Mouse (Mus musculus): ENCODE data around the gene Ablim2. TPM values are rescaled to one million over a fixed set of nuclear protein-coding genes. Genes with fewer than 3 reads are reported as not detected.

Ablim2 gene
- polyA plus RNA-seq, 1 experiment from 2014 or later = 5.7 TPM

DNA sequence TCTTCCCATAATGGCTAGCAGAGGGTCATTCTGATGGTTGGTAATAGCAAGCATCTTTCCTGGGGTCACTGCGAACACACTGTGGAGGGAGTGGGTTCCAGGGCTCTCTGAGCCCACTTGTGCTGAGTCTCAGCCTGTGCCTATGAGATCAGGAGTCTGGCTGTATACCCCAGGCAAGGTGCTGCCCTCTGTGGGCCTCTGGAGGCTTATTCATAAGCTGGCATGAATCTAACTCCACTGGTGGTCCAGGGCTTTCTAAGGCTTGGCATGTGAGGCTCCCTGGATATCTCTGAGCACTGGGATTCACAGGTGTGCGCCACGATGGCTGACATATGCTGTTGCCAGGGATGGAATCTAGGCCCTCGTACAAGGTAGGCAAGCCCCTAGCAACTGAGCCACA, 76.2 kb downstream of the Ablim2 start:
- no peak for ATAC-seq
- Histone ChIP-seq H3K4me3 (ENCODE audit: low read length) (no peak overlapping the region), H3K36me3 (ENCODE audit: control insufficient read depth, insufficient read depth, low read length) (no peaks in the 10 kb centered on the region), H3K27ac (ENCODE audit: low read length) (no peak overlapping the region), H3K27me3 (replicated peaks; ENCODE audit: control insufficient read depth, insufficient read depth, low read length) (no peaks in the 10 kb centered on the region), H3K9ac (ENCODE audit: low read depth, low read length) (no peak overlapping the region), H3K4me2 (ENCODE audit: low read depth, low read length) (no peak overlapping the region), H3K4me1 (ENCODE audit: control insufficient read depth, insufficient read depth, low read length) (no peaks in the 10 kb centered on the region), H3K9me3 (ENCODE audit: control insufficient read depth, low read length) (no peaks in the 10 kb centered on the region)
- WGBS = 78% methylated on average over 4 of the region's 4 CpGs

- 93% methylated on average over 15 of the region's 15 CpGs for WGBS
- H3K9ac ChIP-seq (ENCODE audit: low read depth, low read length) = no peak overlapping the region
- no peaks in the 10 kb centered on the region for H3K4me1 ChIP-seq (ENCODE audit: control insufficient read depth, insufficient read depth, low read length)
- H3K4me2 ChIP-seq (ENCODE audit: low read depth, low read length) = no peak overlapping the region
- ATAC-seq = no peak
- H3K9me3 ChIP-seq (ENCODE audit: control insufficient read depth, low read length) = no peaks in the 10 kb centered on the region
- H3K27ac ChIP-seq (ENCODE audit: low read length) = no peak overlapping the region
- H3K27me3 ChIP-seq (replicated peaks; ENCODE audit: control insufficient read depth, insufficient read depth, low read length) = no peaks in the 10 kb centered on the region
- H3K4me3 ChIP-seq (ENCODE audit: low read length) = no peak overlapping the region
- H3K36me3 ChIP-seq (ENCODE audit: control insufficient read depth, insufficient read depth, low read length) = no peaks in the 10 kb centered on the region
Observed at GRCm38 (mm10) chr5:35836992-35837391, 79.3 kb downstream of the Ablim2 start.

- H3K27ac ChIP-seq (ENCODE audit: low read length) = no peak overlapping the region
- no peaks in the 10 kb centered on the region for H3K36me3 ChIP-seq (ENCODE audit: control insufficient read depth, insufficient read depth, low read length)
- no peak overlapping the region for H3K9ac ChIP-seq (ENCODE audit: low read depth, low read length)
- H3K4me1 ChIP-seq (ENCODE audit: control insufficient read depth, insufficient read depth, low read length) = no peaks in the 10 kb centered on the region
- no peak overlapping the region for H3K4me2 ChIP-seq (ENCODE audit: low read depth, low read length)
- H3K4me3 ChIP-seq (ENCODE audit: low read length) = no peak overlapping the region
- H3K9me3 ChIP-seq (ENCODE audit: control insufficient read depth, low read length) = no peaks in the 10 kb centered on the region
- WGBS = 48% methylated on average over 2 of the region's 2 CpGs
- no peak for ATAC-seq
- H3K27me3 ChIP-seq (replicated peaks; ENCODE audit: control insufficient read depth, insufficient read depth, low read length) = no peaks in the 10 kb centered on the region
Observed at GRCm38 (mm10) chr5:35839262-35839661, 81.6 kb downstream of the Ablim2 start.

GRCm38 (mm10) chr5:35851485-35851884, 93.8 kb downstream of the Ablim2 start:
- Histone ChIP-seq H3K36me3 (ENCODE audit: control insufficient read depth, insufficient read depth, low read length) (no peaks in the 10 kb centered on the region), H3K9me3 (ENCODE audit: control insufficient read depth, low read length) (no peaks in the 10 kb centered on the region), H3K4me3 (ENCODE audit: low read length) (no peak overlapping the region), H3K27ac (ENCODE audit: low read length) (no peak overlapping the region), H3K9ac (ENCODE audit: low read depth, low read length) (no peak overlapping the region), H3K27me3 (replicated peaks; ENCODE audit: control insufficient read depth, insufficient read depth, low read length) (no peaks in the 10 kb centered on the region), H3K4me2 (ENCODE audit: low read depth, low read length) (no peak overlapping the region), H3K4me1 (ENCODE audit: control insufficient read depth, insufficient read depth, low read length) (no peaks in the 10 kb centered on the region)
- no peak for ATAC-seq
- 73% methylated on average over 5 of the region's 5 CpGs for WGBS

DNA sequence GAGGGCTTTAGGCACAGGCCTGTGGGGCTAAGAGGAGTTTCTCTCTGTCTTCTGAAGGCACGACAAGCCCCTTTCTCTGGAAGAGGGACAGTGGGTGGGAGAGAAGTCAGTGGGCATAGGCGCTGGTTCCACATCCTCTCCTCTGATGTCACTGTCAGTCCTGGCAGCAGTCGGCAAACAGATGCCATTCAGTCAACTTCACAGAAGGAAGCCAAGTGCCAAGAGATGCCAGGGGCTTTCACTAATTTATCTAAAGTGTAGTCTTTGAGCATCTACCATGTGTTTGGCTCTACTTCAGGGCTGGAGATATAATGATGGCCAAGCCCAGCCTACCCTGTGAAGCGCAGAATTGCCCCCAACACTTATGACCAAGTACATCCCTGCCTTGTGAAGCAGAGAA, 95.8 kb downstream of the Ablim2 start:
- H3K9me3 ChIP-seq (ENCODE audit: control insufficient read depth, low read length) = no peaks in the 10 kb centered on the region
- H3K4me2 ChIP-seq (ENCODE audit: low read depth, low read length) = no peak overlapping the region
- H3K4me1 ChIP-seq (ENCODE audit: control insufficient read depth, insufficient read depth, low read length) = no peaks in the 10 kb centered on the region
- no peaks in the 10 kb centered on the region for H3K36me3 ChIP-seq (ENCODE audit: control insufficient read depth, insufficient read depth, low read length)
- H3K4me3 ChIP-seq (ENCODE audit: low read length) = no peak overlapping the region
- no peak overlapping the region for H3K9ac ChIP-seq (ENCODE audit: low read depth, low read length)
- WGBS = 89% methylated on average over 4 of the region's 4 CpGs
- no peaks in the 10 kb centered on the region for H3K27me3 ChIP-seq (replicated peaks; ENCODE audit: control insufficient read depth, insufficient read depth, low read length)
- no peak overlapping the region for H3K27ac ChIP-seq (ENCODE audit: low read length)
- ATAC-seq = no peak

GRCm38 (mm10) chr5:35856245-35856644, 98.6 kb downstream of the Ablim2 start:
- ATAC-seq = no peak
- no peak overlapping the region for H3K4me3 ChIP-seq (ENCODE audit: low read length)
- WGBS = 17% methylated on average over 3 of the region's 3 CpGs
- no peak overlapping the region for H3K9ac ChIP-seq (ENCODE audit: low read depth, low read length)
- no peaks in the 10 kb centered on the region for H3K36me3 ChIP-seq (ENCODE audit: control insufficient read depth, insufficient read depth, low read length)
- H3K9me3 ChIP-seq (ENCODE audit: control insufficient read depth, low read length) = no peaks in the 10 kb centered on the region
- no peak overlapping the region for H3K27ac ChIP-seq (ENCODE audit: low read length)
- H3K4me2 ChIP-seq (ENCODE audit: low read depth, low read length) = no peak overlapping the region
- H3K27me3 ChIP-seq (replicated peaks; ENCODE audit: control insufficient read depth, insufficient read depth, low read length) = no peaks in the 10 kb centered on the region
- H3K4me1 ChIP-seq (ENCODE audit: control insufficient read depth, insufficient read depth, low read length) = no peaks in the 10 kb centered on the region

DNA sequence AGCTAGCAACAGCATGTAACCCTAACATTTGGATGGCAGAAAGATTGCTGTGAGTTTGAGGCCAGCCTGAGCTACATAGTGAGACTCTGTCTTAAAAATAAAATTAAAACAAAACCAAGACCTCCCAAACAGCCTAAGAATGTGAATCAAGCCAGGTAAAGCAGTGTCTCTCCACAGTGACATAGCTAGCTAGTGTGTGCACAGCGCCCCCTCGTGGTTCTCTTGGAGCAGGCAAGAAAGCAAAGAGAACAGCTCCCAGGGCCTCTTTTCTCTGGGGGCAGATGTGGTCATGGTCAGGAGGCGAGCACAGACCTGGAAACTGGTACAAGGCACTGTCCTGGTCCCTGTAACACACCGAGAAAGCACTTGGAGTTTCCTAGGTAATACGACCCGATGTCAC, 100.4 kb downstream of the Ablim2 start:
- H3K27ac ChIP-seq (ENCODE audit: low read length) = no peak overlapping the region
- no peak overlapping the region for H3K9ac ChIP-seq (ENCODE audit: low read depth, low read length)
- H3K4me3 ChIP-seq (ENCODE audit: low read length) = no peak overlapping the region
- no peak overlapping the region for H3K4me2 ChIP-seq (ENCODE audit: low read depth, low read length)
- WGBS = 25% methylated on average over 6 of the region's 6 CpGs
- no peaks in the 10 kb centered on the region for H3K36me3 ChIP-seq (ENCODE audit: control insufficient read depth, insufficient read depth, low read length)
- no peaks in the 10 kb centered on the region for H3K27me3 ChIP-seq (replicated peaks; ENCODE audit: control insufficient read depth, insufficient read depth, low read length)
- H3K9me3 ChIP-seq (ENCODE audit: control insufficient read depth, low read length) = no peaks in the 10 kb centered on the region
- no peaks in the 10 kb centered on the region for H3K4me1 ChIP-seq (ENCODE audit: control insufficient read depth, insufficient read depth, low read length)
- ATAC-seq = no peak

GRCm38 (mm10) chr5:35861456-35861855, 103.8 kb downstream of the Ablim2 start:
- no peaks in the 10 kb centered on the region for H3K36me3 ChIP-seq (ENCODE audit: control insufficient read depth, insufficient read depth, low read length)
- no peak overlapping the region for H3K27ac ChIP-seq (ENCODE audit: low read length)
- no peak overlapping the region for H3K9ac ChIP-seq (ENCODE audit: low read depth, low read length)

DNA sequence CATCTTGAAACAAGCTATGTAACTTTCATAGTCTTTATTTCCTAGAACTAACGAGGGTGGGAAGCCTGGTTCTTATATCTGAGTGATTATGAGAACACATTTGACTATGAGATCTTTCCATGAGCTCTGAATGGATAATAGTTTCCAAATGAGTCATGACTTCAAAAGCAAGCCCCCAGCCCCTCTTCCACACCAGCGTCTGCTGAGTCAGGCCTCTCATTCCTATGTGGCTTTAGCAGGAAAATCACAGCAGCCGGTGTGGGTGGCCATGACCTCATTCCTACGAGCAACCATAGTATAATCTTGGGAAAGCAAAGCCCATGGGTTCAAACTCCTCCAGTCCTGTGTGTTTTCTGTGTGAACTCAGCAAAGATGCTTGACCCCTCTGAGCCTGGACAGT, 112.3 kb downstream of the Ablim2 start:
- H3K9ac ChIP-seq (ENCODE audit: low read depth, low read length) = no peak overlapping the region

More at GRCm38 (mm10) chr5:35861456-35861855, 103.8 kb downstream of the Ablim2 start:
- no peak overlapping the region for H3K4me3 ChIP-seq (ENCODE audit: low read length)
- 97% methylated on average over 2 of the region's 2 CpGs for WGBS
- H3K4me1 ChIP-seq (ENCODE audit: control insufficient read depth, insufficient read depth, low read length) = no peaks in the 10 kb centered on the region
- no peaks in the 10 kb centered on the region for H3K27me3 ChIP-seq (replicated peaks; ENCODE audit: control insufficient read depth, insufficient read depth, low read length)
- H3K4me2 ChIP-seq (ENCODE audit: low read depth, low read length) = no peak overlapping the region
- ATAC-seq = no peak
- no peaks in the 10 kb centered on the region for H3K9me3 ChIP-seq (ENCODE audit: control insufficient read depth, low read length)

GRCm38 (mm10) chr5:35870408-35871012, 112.8 kb downstream of the Ablim2 start:
- Histone ChIP-seq H3K9ac (ENCODE audit: low read depth, low read length) (no peak overlapping the region), H3K27me3 (replicated peaks; ENCODE audit: control insufficient read depth, insufficient read depth, low read length) (no peaks in the 10 kb centered on the region), H3K4me2 (ENCODE audit: low read depth, low read length) (no peak overlapping the region), H3K27ac (ENCODE audit: low read length) (no peak overlapping the region), H3K4me1 (ENCODE audit: control insufficient read depth, insufficient read depth, low read length) (no peaks in the 10 kb centered on the region), H3K4me3 (ENCODE audit: low read length) (no peak overlapping the region), H3K36me3 (ENCODE audit: control insufficient read depth, insufficient read depth, low read length) (no peaks in the 10 kb centered on the region), H3K9me3 (ENCODE audit: control insufficient read depth, low read length) (no peaks in the 10 kb centered on the region)
- ATAC-seq = peak; percentile 65
- WGBS = 53% methylated on average over 8 of the region's 8 CpGs

More for the DNA sequence above, 112.3 kb downstream of the Ablim2 start:
- Histone ChIP-seq H3K4me3 (ENCODE audit: low read length) (no peak overlapping the region), H3K4me1 (ENCODE audit: control insufficient read depth, insufficient read depth, low read length) (no peaks in the 10 kb centered on the region), H3K36me3 (ENCODE audit: control insufficient read depth, insufficient read depth, low read length) (no peaks in the 10 kb centered on the region), H3K9me3 (ENCODE audit: control insufficient read depth, low read length) (no peaks in the 10 kb centered on the region), H3K4me2 (ENCODE audit: low read depth, low read length) (no peak overlapping the region), H3K27me3 (replicated peaks; ENCODE audit: control insufficient read depth, insufficient read depth, low read length) (no peaks in the 10 kb centered on the region), H3K27ac (ENCODE audit: low read length) (no peak overlapping the region)
- ATAC-seq = no peak
- WGBS = 75% methylated on average over 4 of the region's 4 CpGs

Measured in intestine, embryonic 16.5 days (tissue).